Mouse (Mus musculus): ENCODE measurements around the gene Sfxn5. TPM values are rescaled to one million over a fixed set of nuclear protein-coding genes. Genes with fewer than 3 reads are reported as not detected.

Sfxn5 gene
- polyA plus RNA-seq, 1 experiment from 2014 or later: 1.9 TPM

GRCm38 (mm10) chr6:85373066-85373860 is 40.0 kb upstream of the Sfxn5 start:
- no peak for DNase-seq
- Histone ChIP-seq H3K9me3 (replicated peaks) (no peaks in the 10 kb centered on the region), H3K9ac (peak overlapping the region; percentile 76; the same call in 1 of the 2 replicates), H3K27me3 (peaks cover 35% of the 10 kb centered on the region), H3K4me1 (replicated peaks) (peaks cover 50% of the 10 kb centered on the region), H3K27ac (no peak overlapping the region), H3K4me3 (replicated peaks) (peak overlapping the region; percentile 71), H3K4me2 (peak overlapping the region; percentile 99), H3K36me3 (no peaks in the 10 kb centered on the region)
- ATAC-seq (ENCODE audit: low read depth): no peak
- WGBS (ENCODE audit: insufficient replicate concordance): 72% methylated on average over 10 of the region's 10 CpGs

DNA sequence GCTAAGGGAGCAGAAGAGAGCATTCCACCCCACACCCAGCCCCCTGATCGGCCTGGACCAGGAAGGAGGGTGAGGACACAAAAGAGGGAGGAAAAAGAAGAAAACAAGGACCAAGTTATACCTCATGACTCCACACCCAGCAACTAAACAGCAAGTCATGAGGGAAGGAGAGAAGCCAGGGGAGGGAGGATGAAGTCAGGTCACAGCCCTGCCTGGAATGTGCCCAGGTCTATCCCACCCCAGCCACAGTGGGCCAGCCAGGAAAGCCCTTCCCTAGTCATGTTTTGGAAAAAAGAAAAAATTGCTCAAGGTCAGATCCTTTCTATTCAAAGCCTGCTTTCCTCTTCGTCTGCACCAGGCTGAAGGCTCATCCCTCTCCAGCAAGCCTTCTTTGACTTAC is 39.3 kb upstream of the Sfxn5 start:
- 64% methylated on average over 2 of the region's 2 CpGs for WGBS (ENCODE audit: insufficient replicate concordance)
- no peak for ATAC-seq (ENCODE audit: low read depth)
- Histone ChIP-seq H3K36me3 (no peaks in the 10 kb centered on the region), H3K27ac (no peak overlapping the region), H3K9me3 (replicated peaks) (no peaks in the 10 kb centered on the region), H3K27me3 (peaks cover 35% of the 10 kb centered on the region), H3K4me1 (replicated peaks) (peaks cover 46% of the 10 kb centered on the region), H3K4me3 (replicated peaks) (no peak overlapping the region), H3K4me2 (no peak overlapping the region), H3K9ac (no peak overlapping the region)
- DNase-seq: no peak

DNA sequence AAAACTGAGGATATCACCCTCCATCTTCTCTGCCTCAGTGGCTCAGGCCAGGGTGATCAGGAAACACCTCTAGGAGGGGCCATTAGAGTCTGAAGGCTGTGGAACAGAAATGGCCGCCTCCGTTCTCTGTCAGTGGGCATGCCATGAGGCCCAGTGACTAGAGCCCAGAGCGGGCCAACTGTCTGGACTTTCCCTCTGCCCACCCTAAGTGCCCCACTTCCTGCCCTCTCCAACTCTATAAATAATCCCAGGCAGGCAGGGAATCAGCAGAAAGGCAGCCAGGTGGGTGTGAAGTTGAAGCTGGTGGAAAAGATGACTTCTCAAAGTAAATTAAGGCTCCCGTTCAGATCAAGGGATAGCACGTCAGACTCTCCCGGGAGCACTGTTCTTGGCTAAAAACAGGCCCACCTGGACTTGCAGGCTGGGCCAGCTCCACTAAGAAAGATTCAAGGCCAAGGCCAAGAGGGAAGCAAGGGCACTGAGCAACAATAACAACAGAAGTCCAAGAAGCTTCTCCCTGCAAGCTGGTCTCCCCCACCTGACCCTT is 38.7 kb upstream of the Sfxn5 start:
- no peak overlapping the region for H3K4me2 ChIP-seq
- H3K9ac ChIP-seq: no peak overlapping the region
- DNase-seq (no peak), ATAC-seq (ENCODE audit: low read depth) (no peak)
- H3K4me3 ChIP-seq (replicated peaks): no peak overlapping the region
- H3K36me3 ChIP-seq: no peaks in the 10 kb centered on the region
- no peak overlapping the region for H3K27ac ChIP-seq
- H3K4me1 ChIP-seq (replicated peaks): peaks cover 46% of the 10 kb centered on the region
- H3K9me3 ChIP-seq (replicated peaks): no peaks in the 10 kb centered on the region
- 77% methylated on average over 6 of the region's 6 CpGs for WGBS (ENCODE audit: insufficient replicate concordance)
- peaks cover 35% of the 10 kb centered on the region for H3K27me3 ChIP-seq

DNA sequence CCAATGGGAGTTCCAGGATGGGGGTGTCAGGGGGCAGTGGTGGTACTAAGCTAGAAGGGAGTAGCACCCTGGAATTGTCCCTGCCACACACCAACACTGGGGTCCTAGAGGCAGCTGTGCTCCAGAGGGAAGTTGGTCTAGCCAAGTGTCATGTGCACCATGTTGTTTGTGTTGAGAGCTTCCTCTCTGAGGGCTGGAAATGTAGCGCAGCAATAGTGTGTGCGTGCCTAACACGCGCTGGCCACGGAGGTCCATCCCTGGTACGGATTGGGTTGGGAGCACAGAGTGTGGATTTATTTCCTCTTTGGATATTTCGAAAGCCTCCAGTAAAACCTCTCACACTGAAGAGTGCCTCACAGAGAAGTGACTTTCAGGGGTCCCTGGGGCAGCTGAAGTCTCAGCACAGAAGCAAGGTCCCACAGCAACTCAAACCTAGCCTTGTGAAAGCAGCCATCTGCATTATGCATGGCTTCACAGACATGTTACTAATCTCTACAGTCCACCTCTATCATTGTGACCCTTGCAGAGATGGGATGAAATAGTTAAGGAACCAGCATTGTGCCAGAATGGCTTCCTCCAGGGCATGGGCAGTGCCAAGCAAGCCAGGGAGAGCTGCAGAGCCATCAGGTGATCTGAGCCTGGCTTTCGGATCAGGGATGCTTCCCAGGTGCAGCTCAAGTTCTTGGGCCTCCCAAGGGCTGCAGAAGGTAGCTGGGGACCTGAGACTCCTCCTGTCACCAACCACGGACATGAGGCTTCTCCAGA is 37.6 kb upstream of the Sfxn5 start:
- H3K9me3 ChIP-seq (replicated peaks): no peaks in the 10 kb centered on the region
- H3K27me3 ChIP-seq: peaks cover 35% of the 10 kb centered on the region
- H3K9ac ChIP-seq: no peak overlapping the region
- no peaks in the 10 kb centered on the region for H3K36me3 ChIP-seq
- no peak overlapping the region for H3K4me3 ChIP-seq (replicated peaks)
- WGBS (ENCODE audit: insufficient replicate concordance): 78% methylated on average over 9 of the region's 9 CpGs
- H3K4me1 ChIP-seq (replicated peaks): peaks cover 47% of the 10 kb centered on the region
- no peak overlapping the region for H3K4me2 ChIP-seq
- DNase-seq (no peak), ATAC-seq (ENCODE audit: low read depth) (no peak)
- H3K27ac ChIP-seq: no peak overlapping the region

DNA sequence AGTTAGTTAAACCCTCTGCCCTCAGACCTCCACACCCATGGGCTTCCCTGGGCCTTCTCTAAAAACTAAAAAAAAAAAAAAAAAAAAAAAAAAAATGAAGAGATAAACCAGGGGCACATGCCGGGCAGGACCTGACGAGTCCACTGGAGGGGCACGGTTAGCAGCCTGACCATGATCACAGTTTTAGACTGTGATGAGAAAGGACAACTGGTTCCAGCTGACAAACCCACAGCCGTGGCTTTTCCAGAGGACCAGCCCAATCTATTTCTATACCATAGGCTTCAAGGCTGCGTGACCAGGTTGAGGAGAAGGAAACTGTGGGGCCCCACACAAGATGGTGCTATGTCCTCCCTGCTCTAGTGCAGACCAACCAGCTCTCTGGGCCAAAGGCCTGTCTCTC is 36.8 kb upstream of the Sfxn5 start:
- DNase-seq: no peak
- H3K9me3 ChIP-seq (replicated peaks): no peaks in the 10 kb centered on the region
- H3K27me3 ChIP-seq: peaks cover 34% of the 10 kb centered on the region
- H3K4me3 ChIP-seq (replicated peaks): no peak overlapping the region
- 55% methylated on average over 5 of the region's 5 CpGs for WGBS (ENCODE audit: insufficient replicate concordance)
- no peak for ATAC-seq (ENCODE audit: low read depth)
- no peak overlapping the region for H3K4me2 ChIP-seq
- no peak overlapping the region for H3K9ac ChIP-seq
- H3K27ac ChIP-seq: no peak overlapping the region
- peaks cover 42% of the 10 kb centered on the region for H3K4me1 ChIP-seq (replicated peaks)
- H3K36me3 ChIP-seq: no peaks in the 10 kb centered on the region

GRCm38 (mm10) chr6:85369181-85369860 is 36.1 kb upstream of the Sfxn5 start:
- WGBS (ENCODE audit: insufficient replicate concordance): 58% methylated on average over 5 of the region's 5 CpGs
- Histone ChIP-seq H3K4me3 (replicated peaks) (no peak overlapping the region), H3K9ac (no peak overlapping the region), H3K27ac (no peak overlapping the region), H3K9me3 (replicated peaks) (no peaks in the 10 kb centered on the region), H3K27me3 (peaks cover 36% of the 10 kb centered on the region), H3K4me1 (replicated peaks) (peaks cover 37% of the 10 kb centered on the region), H3K4me2 (no peak overlapping the region), H3K36me3 (no peaks in the 10 kb centered on the region)
- no peak for DNase-seq
- no peak for ATAC-seq (ENCODE audit: low read depth)

DNA sequence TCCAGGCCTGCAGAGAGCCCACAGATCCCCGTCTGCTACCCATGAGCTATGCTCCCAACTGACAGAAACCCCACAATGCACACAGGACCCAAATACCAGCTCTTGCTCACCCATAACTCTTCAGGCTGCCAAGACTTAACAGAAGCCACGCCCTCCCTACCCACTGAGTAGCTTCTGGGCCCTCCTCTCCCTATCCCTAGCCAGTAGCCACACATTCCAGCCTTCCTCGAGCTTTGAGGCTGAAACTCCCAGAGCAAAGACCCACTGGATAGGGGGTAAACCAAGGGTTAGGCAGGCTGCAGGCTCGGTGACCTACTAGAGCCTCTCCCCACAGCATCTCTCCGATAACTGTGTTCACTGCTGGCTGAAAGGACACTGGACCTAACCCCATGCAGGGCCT is 35.5 kb upstream of the Sfxn5 start:
- ATAC-seq (ENCODE audit: low read depth): no peak

GRCm38 (mm10) chr6:85368166-85368565 is 34.9 kb upstream of the Sfxn5 start:
- H3K27me3 ChIP-seq: peaks cover 26% of the 10 kb centered on the region
- H3K9me3 ChIP-seq (replicated peaks): no peaks in the 10 kb centered on the region
- WGBS (ENCODE audit: insufficient replicate concordance): 81% methylated on average over 1 of the region's 1 CpGs
- ATAC-seq (ENCODE audit: low read depth): no peak
- no peaks in the 10 kb centered on the region for H3K36me3 ChIP-seq
- no peak for DNase-seq
- peaks cover 26% of the 10 kb centered on the region for H3K4me1 ChIP-seq (replicated peaks)
- no peak overlapping the region for H3K27ac ChIP-seq
- no peak overlapping the region for H3K4me2 ChIP-seq
- no peak overlapping the region for H3K9ac ChIP-seq
- no peak overlapping the region for H3K4me3 ChIP-seq (replicated peaks)

More for the DNA sequence above, 35.5 kb upstream of the Sfxn5 start:
- no peak for DNase-seq
- Histone ChIP-seq H3K36me3 (no peaks in the 10 kb centered on the region), H3K4me3 (replicated peaks) (no peak overlapping the region), H3K27ac (no peak overlapping the region), H3K27me3 (peaks cover 31% of the 10 kb centered on the region), H3K4me2 (no peak overlapping the region), H3K9ac (no peak overlapping the region), H3K4me1 (replicated peaks) (peaks cover 31% of the 10 kb centered on the region), H3K9me3 (replicated peaks) (no peaks in the 10 kb centered on the region)
- 63% methylated on average over 5 of the region's 5 CpGs for WGBS (ENCODE audit: insufficient replicate concordance)

- 23% methylated on average over 1 of the region's 1 CpGs for WGBS (ENCODE audit: insufficient replicate concordance)
- Histone ChIP-seq H3K4me2 (no peak overlapping the region), H3K27ac (no peak overlapping the region), H3K36me3 (no peaks in the 10 kb centered on the region), H3K4me3 (replicated peaks) (no peak overlapping the region), H3K27me3 (peaks cover 12% of the 10 kb centered on the region; the same call in 1 of the 2 replicates), H3K9ac (no peak overlapping the region), H3K4me1 (replicated peaks) (peaks cover 25% of the 10 kb centered on the region), H3K9me3 (replicated peaks) (no peaks in the 10 kb centered on the region)
- DNase-seq (no peak), ATAC-seq (ENCODE audit: low read depth) (no peak)
Observed at GRCm38 (mm10) chr6:85366387-85366786, 33.2 kb upstream of the Sfxn5 start.

- H3K4me2 ChIP-seq: no peak overlapping the region
- H3K4me1 ChIP-seq (replicated peaks): peaks cover 22% of the 10 kb centered on the region
- no peak overlapping the region for H3K9ac ChIP-seq
- H3K36me3 ChIP-seq: no peaks in the 10 kb centered on the region
- no peaks in the 10 kb centered on the region for H3K9me3 ChIP-seq (replicated peaks)
- ATAC-seq (ENCODE audit: low read depth) (no peak), DNase-seq (no peak)
- H3K27ac ChIP-seq: no peak overlapping the region
- H3K27me3 ChIP-seq: 0 out of 2 replicates have a peak, but pooled peaks cover 4% of the 10 kb centered on the region
- no peak overlapping the region for H3K4me3 ChIP-seq (replicated peaks)
- 53% methylated on average over 5 of the region's 5 CpGs for WGBS (ENCODE audit: insufficient replicate concordance)
Observed at GRCm38 (mm10) chr6:85364439-85364838, 31.2 kb upstream of the Sfxn5 start.

- peaks cover 18% of the 10 kb centered on the region; the same call in 1 of the 2 replicates for H3K4me1 ChIP-seq (replicated peaks)
- H3K36me3 ChIP-seq: no peaks in the 10 kb centered on the region
- H3K9ac ChIP-seq: no peak overlapping the region
- DNase-seq (no peak), ATAC-seq (ENCODE audit: low read depth) (no peak)
- 0 out of 2 replicates have a peak, but pooled peaks cover 4% of the 10 kb centered on the region for H3K27me3 ChIP-seq
- H3K4me3 ChIP-seq (replicated peaks): no peak overlapping the region
- H3K27ac ChIP-seq: no peak overlapping the region
- no peaks in the 10 kb centered on the region for H3K9me3 ChIP-seq (replicated peaks)
- 69% methylated on average over 4 of the region's 4 CpGs for WGBS (ENCODE audit: insufficient replicate concordance)
- no peak overlapping the region for H3K4me2 ChIP-seq
Observed at GRCm38 (mm10) chr6:85363906-85364260, 30.7 kb upstream of the Sfxn5 start.
